Mouse (Mus musculus): ENCODE results near the gene Kansl2.
A peak's percentile ranks its signal among the peaks of the same experiment; 100 is the strongest.

The Kansl2 gene

GRCm38 (mm10) chr15:98533881-98534627 lies at the start of gene Kansl2:
Kansl2 (minus strand) TSS chr15:98534264.
- DNase-seq (ENCODE audit: low read depth, low spot score): peak; percentile 99

- DNase-seq (ENCODE audit: low read depth, low spot score): no peak
Measured at GRCm38 (mm10) chr15:98582996-98583395, 48.9 kb upstream of the Kansl2 start.

- DNase-seq (ENCODE audit: low read depth, low spot score): no peak
Measured at GRCm38 (mm10) chr15:98582410-98582809, 48.3 kb upstream of the Kansl2 start.

DNA sequence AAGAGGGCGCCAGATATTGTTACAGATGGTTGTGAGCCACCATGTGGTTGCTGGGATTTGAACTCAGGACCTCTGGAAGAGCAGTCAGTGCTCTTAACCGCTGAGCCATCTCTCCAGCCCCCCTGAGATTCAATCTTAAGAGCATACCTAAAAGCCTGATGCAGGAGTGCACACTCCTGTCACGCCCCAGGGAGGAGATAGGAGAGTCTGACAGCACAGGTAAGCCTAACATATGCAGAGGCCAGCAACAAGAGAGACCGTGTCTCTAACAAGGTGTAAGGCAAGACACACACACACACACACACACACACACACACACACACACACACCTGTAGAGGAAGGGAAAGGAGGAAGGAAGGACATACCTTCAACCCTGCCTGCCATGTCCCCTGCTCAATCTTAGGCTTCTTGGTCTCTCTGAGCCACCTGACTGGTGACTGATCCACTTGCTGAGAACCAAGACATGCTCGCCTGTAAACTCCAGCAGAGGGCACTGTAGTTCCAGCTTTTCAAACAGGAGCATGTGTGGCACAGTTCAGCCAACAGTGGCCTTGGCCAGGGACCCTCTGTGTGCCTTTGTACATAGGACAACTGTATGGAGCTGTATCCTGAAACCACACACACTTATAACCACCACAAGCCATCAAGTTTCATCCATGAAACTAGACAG lies 45.9 kb upstream of the Kansl2 start:
- DNase-seq (ENCODE audit: low read depth, low spot score): peak; percentile 90

DNA sequence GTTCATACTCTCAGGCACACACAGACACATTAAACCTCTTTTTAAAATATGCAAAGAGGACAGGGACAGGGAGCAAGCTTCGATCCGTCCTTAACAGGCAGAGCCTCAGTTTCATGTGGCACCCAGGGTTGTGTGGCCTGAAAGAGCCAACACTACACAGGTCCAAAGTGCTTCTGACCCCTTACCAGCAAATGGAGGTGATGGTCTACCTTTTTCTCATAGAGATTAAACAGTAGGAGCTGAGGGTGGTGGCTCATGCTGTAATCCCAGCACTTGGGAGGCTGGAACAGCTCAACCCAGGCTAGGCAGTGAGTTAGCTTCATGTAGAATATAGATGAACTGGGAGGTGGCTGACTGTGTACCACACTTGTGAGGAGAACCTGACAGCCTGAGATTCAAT lies 45.2 kb upstream of the Kansl2 start:
- no peak for DNase-seq (ENCODE audit: low read depth, low spot score)

GRCm38 (mm10) chr15:98573293-98573692 lies 39.2 kb upstream of the Kansl2 start:
- DNase-seq (ENCODE audit: low read depth, low spot score): no peak

DNA sequence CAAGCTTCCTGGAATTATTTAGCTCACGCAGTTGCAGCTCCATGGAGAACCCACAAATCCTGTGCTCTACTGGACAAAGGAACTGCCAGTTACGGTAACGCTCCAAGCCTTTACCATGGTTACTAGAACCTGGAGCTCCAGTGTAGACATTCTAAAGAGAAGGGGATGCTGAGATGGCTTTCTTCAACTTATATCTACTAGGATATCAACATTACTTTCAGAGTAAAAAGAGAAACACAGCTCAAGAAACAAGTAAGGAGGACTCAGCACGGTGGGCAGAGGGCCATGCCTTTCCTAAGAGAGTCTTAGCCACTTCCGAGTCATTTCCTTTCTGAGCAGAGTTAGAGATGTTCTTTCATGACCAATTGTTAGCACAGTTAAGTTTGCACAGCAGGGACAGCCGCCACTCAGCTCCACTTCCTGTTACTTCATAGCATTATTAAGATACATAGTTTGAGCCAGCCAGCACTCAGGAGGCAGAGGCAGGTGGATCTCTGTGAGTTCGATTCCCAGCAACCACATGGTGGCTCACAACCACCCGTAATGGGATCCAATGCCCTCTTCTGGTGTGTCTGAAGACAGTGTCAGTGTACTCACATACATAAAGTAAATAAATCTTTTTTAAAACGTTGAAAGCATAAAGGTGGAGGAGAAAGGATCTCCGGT lies 36.9 kb upstream of the Kansl2 start, which contains the start of the genes Ccnt1 and 4930415O20Rik:
TSS of gene Ccnt1 (minus strand) at position 51 of the 666 bp plus-strand sequence.
TSS of gene 4930415O20Rik (plus strand) at position 132 of the 666 bp plus-strand sequence.
- peak; percentile 25 for DNase-seq (ENCODE audit: low read depth, low spot score)

DNA sequence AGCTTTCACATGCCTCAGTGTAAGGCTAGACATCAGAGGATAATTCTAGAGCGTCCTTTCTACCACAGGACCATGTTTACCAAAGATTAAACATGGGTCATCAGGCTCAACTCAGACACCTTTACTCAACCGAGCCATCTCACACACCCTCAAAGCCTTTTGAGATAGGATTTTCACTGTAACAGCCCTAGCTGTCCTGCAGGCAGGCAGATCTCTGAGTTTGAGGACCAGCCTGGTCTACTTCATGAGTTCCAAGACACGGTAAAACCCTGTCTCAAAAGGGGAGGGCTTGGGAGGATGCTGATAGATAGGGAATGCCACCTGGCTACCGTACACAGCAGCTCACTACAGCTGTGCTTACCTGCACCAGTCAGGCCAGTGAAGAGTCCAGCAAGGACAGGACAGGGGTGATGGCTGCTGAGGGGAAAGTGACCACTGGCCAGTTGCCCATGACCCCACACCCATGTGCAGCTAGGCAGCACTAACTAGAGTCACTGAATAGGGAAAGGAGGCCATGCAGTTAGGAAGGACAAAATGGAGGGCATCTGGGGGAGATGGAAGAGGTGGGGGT lies 35.8 kb upstream of the Kansl2 start:
- no peak for DNase-seq (ENCODE audit: low read depth, low spot score)

- DNase-seq (ENCODE audit: low read depth, low spot score): no peak
Measured at GRCm38 (mm10) chr15:98569216-98569615, 35.2 kb upstream of the Kansl2 start.

- DNase-seq (ENCODE audit: low read depth, low spot score): peak; percentile 24
Measured at GRCm38 (mm10) chr15:98568256-98569033, 34.4 kb upstream of the Kansl2 start.

DNA sequence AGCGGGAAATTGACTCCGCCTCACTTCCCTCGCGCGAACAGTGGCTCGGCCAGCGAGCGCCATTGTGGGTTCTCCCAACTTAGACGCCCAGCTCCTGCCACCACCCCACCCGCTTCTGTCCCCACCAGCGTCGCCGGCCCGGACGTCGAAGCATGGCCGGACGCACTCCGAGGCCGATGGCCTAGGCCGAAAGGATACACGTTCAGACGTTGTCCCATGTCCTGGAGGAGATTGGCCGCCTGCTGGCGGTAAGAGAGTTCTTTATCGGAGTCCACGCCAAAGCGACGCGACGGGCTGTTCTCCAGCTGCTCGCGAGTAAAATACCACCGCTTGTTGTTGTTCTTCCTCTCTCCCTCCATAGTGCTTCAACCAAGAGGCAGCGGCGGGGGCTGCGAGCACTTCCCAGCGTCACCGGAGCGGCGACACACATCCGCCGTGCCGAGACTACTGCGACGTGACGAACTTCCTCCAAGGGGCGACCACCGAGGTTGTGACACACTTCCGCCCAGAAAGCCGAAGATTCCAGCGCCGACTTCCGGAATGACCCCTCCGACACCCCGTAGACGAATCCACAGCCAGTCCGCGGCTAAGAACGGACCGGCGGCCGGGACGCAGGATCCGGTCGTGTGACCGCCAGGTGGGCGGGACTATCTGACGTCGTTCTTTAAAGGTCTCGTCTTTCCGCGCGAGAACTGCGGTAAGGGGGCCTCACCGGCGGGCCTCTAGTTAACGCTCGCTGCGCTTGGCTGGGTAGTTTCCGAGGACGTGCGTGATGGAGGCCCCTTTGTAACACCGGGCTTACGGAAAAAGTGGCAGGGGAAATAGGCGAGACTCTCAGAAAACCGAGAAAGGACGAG lies 33.4 kb upstream of the Kansl2 start:
- peak; percentile 100 for DNase-seq (ENCODE audit: low read depth, low spot score)

GRCm38 (mm10) chr15:98566973-98567277 lies 32.9 kb upstream of the Kansl2 start:
- DNase-seq (ENCODE audit: low read depth, low spot score): no peak

GRCm38 (mm10) chr15:98557186-98557585 lies 23.1 kb upstream of the Kansl2 start:
- DNase-seq (ENCODE audit: low read depth, low spot score): no peak

DNA sequence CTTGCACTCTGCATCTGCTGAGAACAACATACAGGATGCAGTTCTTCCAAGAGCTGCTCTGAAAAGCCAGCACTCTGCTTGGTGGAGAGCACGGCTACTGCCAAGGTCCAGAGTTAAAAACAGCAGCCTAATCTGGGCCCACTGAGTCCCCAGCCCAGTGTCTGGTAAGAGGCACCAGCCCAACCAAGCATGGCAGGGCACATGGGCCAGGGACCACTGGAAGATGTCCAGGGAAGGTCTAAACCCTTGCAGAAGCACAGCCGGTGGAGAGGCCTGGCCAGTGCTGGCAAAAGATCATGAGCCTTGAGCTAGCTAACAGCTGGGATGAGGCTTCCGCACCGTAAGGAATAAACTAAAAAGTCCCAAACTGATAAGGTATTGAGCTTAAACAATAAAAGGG lies 21.8 kb upstream of the Kansl2 start:
- DNase-seq (ENCODE audit: low read depth, low spot score): no peak

- no peak for DNase-seq (ENCODE audit: low read depth, low spot score)
Measured at GRCm38 (mm10) chr15:98552758-98553157, 18.7 kb upstream of the Kansl2 start.

DNA sequence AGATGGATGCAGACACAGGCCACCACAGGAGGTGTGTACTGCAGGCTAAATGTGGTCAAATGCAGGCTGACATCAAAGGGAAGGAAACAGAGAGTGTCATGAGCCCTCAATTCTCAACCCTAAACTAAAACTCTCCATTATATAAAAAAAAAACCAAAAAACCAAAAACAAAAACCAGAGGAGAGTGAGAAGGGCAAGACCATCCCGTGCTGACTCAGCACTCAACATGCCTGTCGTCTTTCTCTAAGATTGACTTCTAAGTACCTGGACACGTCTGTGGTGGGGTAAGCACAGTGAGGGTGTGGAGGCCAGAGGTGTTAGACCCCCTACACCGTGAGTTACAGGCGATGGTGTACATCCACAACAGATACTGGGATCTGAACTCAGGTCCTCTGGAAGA lies 12.8 kb upstream of the Kansl2 start:
- DNase-seq (ENCODE audit: low read depth, low spot score): no peak

- no peak for DNase-seq (ENCODE audit: low read depth, low spot score)
Measured at GRCm38 (mm10) chr15:98545151-98545550, 11.1 kb upstream of the Kansl2 start.

- no peak for DNase-seq (ENCODE audit: low read depth, low spot score)
Measured at GRCm38 (mm10) chr15:98543341-98543740, 9.3 kb upstream of the Kansl2 start.

- DNase-seq (ENCODE audit: low read depth, low spot score): no peak
Measured at GRCm38 (mm10) chr15:98541064-98541463, 7.0 kb upstream of the Kansl2 start.

DNA sequence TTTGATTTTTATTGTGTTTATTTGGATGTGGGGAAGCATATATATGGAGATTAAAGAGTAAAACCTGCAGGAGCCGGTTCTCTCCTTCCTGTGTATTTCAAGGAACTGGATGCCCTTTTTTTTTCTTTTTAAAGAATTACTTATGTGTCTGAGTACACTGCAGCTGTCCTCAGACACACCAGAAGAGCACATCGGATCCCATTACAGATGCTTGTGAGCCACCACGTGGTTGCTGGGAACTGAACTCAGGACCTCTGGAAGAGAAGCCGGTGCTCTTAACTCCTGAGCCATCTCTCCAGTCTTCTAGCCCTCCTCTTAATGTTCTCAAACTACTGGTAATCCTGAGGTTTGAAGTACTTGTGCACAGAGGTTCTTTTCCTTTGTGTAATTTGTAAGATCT lies 3.9 kb upstream of the Kansl2 start:
- DNase-seq (ENCODE audit: low read depth, low spot score): no peak

Measured in CD4-positive, CD25-positive, alpha-beta regulatory T cell, adult 2 months (primary cell).